Mouse (Mus musculus) cerebellum, adult (tissue): Measurements from ENCODE around the gene Gm20388.

Experiments used
- ATAC-seq: cut with Nextera tagmentation; 2 replicates; pipeline ENCODE4 v1.9.2; 2017; ENCODE audit warnings: mild to moderate bottlenecking, moderate library complexity, mixed read lengths; ENCODE audit not compliant: insufficient number of reproducible peaks, low FRiP score, low TSS enrichment

The Gm20388 gene

GRCm38 (mm10) chr8:121319491-121319890 lies 1408.8 kb downstream of the Gm20388 start:
- no peak for ATAC-seq

DNA sequence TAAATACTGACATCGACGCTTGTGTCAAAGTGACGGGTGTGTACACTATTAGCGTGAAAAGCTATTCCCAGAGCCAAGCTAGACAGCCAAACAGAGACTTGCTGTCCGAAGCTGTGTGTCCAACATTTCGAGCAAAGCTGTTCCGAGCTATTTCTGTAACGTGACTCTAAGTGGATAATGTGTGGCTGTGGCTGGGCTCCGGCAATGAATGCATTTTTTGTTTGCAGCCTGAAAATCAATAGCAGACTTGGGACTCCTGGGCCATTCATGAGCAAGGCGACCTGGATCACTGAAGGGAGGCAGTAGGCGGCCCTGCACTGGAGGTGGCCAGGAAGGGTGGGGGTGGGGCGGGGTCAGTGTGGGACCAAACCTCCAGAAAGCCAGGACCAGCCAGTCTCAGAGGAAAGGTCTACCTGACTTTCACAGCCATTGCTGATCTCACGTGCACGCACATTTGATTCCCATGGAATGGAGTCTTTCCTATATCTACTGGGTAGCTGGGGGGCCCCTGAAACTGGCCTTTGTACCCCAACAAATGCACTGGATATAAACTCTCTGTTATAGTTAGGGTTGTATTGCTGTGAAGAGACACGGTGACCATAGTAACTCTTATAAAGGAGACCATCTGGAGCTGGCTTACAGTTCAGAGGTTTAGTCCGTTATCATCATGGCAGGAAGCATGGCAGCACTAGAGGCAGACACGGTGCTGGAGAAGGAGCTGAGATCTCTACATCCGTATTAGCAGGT lies 1415.7 kb downstream of the Gm20388 start:
- ATAC-seq = no peak

- ATAC-seq = no peak
Observed at GRCm38 (mm10) chr8:121332436-121332835, 1421.8 kb downstream of the Gm20388 start.

GRCm38 (mm10) chr8:121334495-121335424 lies 1424.1 kb downstream of the Gm20388 start:
- no peak for ATAC-seq

DNA sequence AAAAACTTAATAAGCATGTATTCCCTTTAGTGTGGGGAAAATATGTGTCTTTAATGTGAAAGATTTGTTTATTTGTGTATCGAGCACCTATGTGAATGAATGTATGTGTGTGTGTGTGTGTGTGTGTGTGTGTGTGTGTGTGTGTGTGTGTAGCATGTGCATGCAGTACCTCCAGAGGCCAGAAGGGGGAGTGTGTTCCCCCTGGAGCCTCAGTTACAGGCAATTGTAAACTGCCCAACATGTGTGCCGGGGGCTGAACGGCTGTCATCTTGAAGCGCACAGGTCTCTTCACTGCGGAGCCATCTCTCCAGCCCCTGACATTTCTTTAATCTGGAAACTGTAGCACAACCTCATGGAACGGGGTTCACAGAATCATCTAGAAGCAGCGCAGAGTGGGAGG lies 1425.0 kb downstream of the Gm20388 start:
- no peak for ATAC-seq

- no peak for ATAC-seq
Observed at GRCm38 (mm10) chr8:121342931-121343330, 1432.3 kb downstream of the Gm20388 start.

- ATAC-seq = no peak; the same call in 1 of the 2 replicates
Observed at GRCm38 (mm10) chr8:121344486-121344885, 1433.8 kb downstream of the Gm20388 start.

- no peak for ATAC-seq
Observed at GRCm38 (mm10) chr8:121346175-121346574, 1435.5 kb downstream of the Gm20388 start.

GRCm38 (mm10) chr8:121346862-121347261 lies 1436.2 kb downstream of the Gm20388 start:
- no peak for ATAC-seq

DNA sequence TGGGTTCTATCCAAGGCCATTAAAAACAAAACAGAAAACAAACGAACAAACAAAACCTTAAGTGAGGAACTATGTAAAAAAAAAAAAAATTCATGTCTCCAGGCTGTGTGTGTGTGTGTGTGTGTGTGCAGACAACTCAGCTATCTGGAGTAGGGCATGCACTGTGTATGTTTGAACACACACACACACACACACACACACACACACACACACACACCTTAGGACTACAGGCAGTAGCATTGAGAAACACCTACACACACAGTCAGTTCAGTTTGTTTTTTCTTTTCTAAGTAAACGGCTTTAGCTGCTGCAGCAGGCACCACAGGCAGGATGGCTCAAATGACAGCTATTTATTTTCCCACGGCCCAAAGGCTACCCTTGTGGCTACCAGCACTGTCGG lies 1438.4 kb downstream of the Gm20388 start:
- ATAC-seq = no peak

DNA sequence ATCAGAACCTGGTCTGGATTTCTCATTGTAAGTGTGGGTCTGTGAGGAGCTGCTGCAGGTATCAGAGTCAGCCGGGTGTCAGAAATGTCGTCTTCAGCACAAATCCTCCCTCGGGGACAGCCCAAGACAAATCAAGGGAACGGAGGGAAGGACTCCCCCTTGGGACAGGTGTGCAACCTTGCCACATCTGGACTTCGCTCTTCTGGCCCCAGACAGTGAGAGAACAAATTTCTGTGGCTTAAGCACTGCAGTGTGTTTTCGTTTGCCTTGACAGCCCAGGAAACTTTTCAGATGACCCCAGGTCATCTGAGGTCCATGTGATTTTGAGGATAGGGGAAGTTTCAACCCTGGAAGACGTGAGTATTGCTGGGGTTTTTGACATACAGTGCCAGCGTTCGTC lies 1440.2 kb downstream of the Gm20388 start:
- no peak for ATAC-seq

- no peak for ATAC-seq
Observed at GRCm38 (mm10) chr8:121354844-121355243, 1444.2 kb downstream of the Gm20388 start.

GRCm38 (mm10) chr8:121357451-121357850 lies 1446.8 kb downstream of the Gm20388 start:
- ATAC-seq = no peak

- ATAC-seq = no peak
Observed at GRCm38 (mm10) chr8:121358609-121359008, 1448.0 kb downstream of the Gm20388 start.

DNA sequence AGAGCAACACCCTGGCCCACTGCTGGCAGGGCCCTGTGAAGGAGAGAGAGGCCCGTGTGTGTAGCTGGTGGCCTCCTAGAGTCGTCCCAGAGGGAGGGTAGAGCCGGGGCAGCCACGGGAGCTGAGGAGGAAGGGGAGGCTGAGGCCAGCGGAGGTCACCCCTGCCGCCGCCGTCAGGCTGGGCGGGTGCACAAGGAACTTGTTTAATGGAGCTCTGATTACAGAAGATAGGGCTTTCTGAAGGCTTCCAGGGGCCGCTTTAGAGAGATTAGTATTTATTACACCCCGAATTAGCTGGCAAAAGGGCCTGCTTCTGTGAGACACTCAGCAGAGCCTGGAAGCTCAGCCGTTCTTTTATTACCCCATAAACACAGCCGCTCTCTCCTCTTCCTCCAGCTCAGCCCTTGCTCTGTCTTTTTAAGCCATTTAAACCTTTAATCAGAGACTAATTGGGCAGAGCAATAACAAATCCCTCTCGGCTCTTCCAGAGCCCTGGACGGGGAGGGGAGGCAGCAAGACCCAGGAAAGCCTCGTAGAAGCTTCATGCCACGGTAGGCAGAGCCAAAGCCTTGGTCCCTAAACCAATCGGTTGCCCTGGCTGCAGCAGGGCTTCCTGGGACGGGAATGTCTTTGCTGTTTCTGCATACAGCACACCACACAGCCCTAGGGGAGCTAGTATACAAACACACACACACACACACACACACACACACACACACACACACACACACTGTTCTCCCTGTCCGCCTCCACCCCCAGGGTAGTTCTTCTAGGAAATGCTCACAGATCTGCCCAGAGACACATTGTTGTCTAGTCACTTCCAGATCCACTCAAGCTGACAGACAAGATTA lies 1448.7 kb downstream of the Gm20388 start:
- no peak for ATAC-seq

DNA sequence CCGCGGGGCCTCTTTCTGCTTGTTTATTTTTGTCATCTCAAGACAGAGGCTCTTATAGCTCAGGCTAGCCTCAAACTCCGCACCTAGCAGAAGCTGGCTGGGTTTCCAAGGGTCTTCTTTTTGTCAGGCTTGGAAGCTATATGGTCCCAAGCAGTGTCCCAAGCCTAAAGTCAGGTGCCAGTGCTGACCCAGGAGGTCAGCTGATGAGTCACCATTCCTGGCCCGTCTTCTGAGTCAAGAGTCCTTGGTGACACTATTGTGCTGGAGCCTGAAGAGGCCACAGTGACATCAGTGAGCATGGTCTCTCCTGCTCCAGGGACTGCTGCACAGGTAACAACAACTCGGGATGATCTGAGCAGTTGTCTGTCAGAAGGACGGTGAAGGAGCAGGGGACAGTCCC lies 1449.4 kb downstream of the Gm20388 start:
- ATAC-seq = no peak

GRCm38 (mm10) chr8:121361166-121361565 lies 1450.5 kb downstream of the Gm20388 start:
- ATAC-seq = no peak

DNA sequence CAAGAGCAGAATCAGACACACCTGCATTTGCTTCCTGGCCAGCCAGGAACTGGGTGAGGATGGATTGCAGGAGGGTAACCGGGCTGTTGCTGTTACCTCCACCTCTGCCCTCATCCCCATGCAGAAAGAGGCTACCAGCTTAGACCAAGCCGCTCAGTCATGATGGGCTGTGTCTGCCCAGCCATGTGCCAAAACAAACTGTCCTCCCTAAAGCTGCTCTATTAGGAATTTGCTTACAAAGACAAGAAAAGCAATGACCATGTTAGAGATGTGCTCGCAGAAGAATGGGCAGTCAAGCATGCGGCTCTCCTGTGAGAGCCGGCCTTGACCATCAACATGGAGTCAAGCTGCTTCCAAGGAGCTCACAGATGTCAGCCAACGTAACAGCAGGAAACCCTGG lies 1454.0 kb downstream of the Gm20388 start:
- ATAC-seq = no peak

DNA sequence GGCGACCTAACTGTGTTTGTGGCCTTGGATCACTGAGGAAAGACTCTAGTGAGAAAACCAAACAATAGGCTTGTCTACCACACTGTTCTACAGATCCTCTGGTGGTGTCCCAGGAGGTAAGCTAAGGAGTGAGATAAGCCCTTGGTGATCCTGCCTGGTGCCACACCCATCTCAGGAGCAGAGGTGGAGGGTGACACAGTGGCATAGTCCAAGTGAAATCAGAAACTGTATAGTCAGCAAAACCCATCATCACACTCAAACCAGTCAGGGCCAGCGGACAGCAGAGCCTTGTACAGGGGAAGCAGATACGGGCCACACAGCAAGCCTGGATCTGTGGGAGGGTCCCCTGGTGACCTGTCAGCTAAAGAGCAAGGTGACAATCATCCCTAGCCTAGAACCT lies 1454.5 kb downstream of the Gm20388 start:
- no peak for ATAC-seq

DNA sequence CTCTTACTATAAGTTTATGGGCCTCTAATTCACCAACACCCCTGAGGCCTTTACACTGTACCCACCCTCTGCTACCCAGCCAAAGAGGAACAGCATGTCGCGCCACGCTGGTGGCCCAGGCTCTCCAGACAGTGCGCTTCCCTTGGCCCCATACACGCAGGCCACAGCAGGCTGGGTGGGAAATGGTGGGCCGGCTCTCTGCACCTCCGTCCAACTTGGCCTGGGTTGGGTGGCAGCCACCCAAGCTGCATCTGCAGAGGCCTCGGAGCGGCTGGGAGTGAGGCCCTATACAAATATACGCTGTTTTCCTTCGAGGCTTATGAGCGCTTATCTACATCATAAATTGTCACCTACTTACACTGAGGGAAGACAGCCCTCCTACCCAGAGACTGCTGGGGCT lies 1456.0 kb downstream of the Gm20388 start:
- ATAC-seq = no peak

- no peak for ATAC-seq
Observed at GRCm38 (mm10) chr8:121368799-121369198, 1458.2 kb downstream of the Gm20388 start.
